Mouse (Mus musculus): ENCODE results near the gene Ggta1. TPM values are rescaled to one million over a fixed set of nuclear protein-coding genes. Genes with fewer than 3 reads are reported as not detected.

Ggta1 gene
- total and polyA plus RNA-seq, 3 experiments: 4.5 to 12.1 (median 11.4) TPM

GRCm38 (mm10) chr2:35440480-35440879, 22.6 kb downstream of the Ggta1 start:
- DNase-seq: peak; percentile 87

- DNase-seq: peak; percentile 72
Observed at GRCm38 (mm10) chr2:35437796-35438195, 25.2 kb downstream of the Ggta1 start.

GRCm38 (mm10) chr2:35434576-35435123, 28.4 kb downstream of the Ggta1 start:
- no peak for DNase-seq

GRCm38 (mm10) chr2:35433428-35433827, 29.6 kb downstream of the Ggta1 start:
- peak; percentile 24 for DNase-seq

GRCm38 (mm10) chr2:35432472-35432871, 30.6 kb downstream of the Ggta1 start:
- peak; percentile 37 for DNase-seq

- DNase-seq: peak; percentile 63
Observed at GRCm38 (mm10) chr2:35432011-35432410, 31.0 kb downstream of the Ggta1 start.

- DNase-seq: no peak
Observed at GRCm38 (mm10) chr2:35430806-35431205, 32.2 kb downstream of the Ggta1 start.

GRCm38 (mm10) chr2:35428615-35429300, 34.3 kb downstream of the Ggta1 start:
- no peak for DNase-seq

- DNase-seq: no peak
Observed at GRCm38 (mm10) chr2:35427559-35427958, 35.5 kb downstream of the Ggta1 start.

- no peak for DNase-seq
Observed at GRCm38 (mm10) chr2:35423711-35424339, 39.2 kb downstream of the Ggta1 start.

GRCm38 (mm10) chr2:35422384-35422783, 40.6 kb downstream of the Ggta1 start:
- no peak for DNase-seq

GRCm38 (mm10) chr2:35420681-35421080, 42.4 kb downstream of the Ggta1 start:
- no peak for DNase-seq

GRCm38 (mm10) chr2:35419671-35420070, 43.4 kb downstream of the Ggta1 start:
- no peak for DNase-seq

GRCm38 (mm10) chr2:35419243-35419642, 43.8 kb downstream of the Ggta1 start:
- DNase-seq: no peak

GRCm38 (mm10) chr2:35417231-35417630, 45.8 kb downstream of the Ggta1 start:
- DNase-seq: no peak

- DNase-seq: no peak
Observed at GRCm38 (mm10) chr2:35416473-35416872, 46.6 kb downstream of the Ggta1 start.

- DNase-seq: no peak
Observed at GRCm38 (mm10) chr2:35412810-35413209, 50.2 kb downstream of the Ggta1 start.

GRCm38 (mm10) chr2:35412246-35412645, 50.8 kb downstream of the Ggta1 start:
- DNase-seq: no peak

GRCm38 (mm10) chr2:35411640-35412190, 51.3 kb downstream of the Ggta1 start:
- DNase-seq: no peak

- DNase-seq: no peak
Observed at GRCm38 (mm10) chr2:35409466-35409865, 53.6 kb downstream of the Ggta1 start.

GRCm38 (mm10) chr2:35408409-35409110, 54.5 kb downstream of the Ggta1 start:
- DNase-seq: no peak

GRCm38 (mm10) chr2:35407878-35408277, 55.2 kb downstream of the Ggta1 start:
- no peak for DNase-seq

GRCm38 (mm10) chr2:35407266-35407665, 55.8 kb downstream of the Ggta1 start:
- DNase-seq: no peak

Measured in adrenal gland, adult 2 months (tissue).